Mouse (Mus musculus) right cerebral cortex, postnatal 14 days (tissue): Measurements from ENCODE around the gene Brd1.
"Not testable (repeated sequence)": the region's sequence is repeated elsewhere in the genome, so short reads cannot be mapped to it uniquely, and the experiment has no call there.

Experiments used
- DNase-seq: peaks from one replicate; pipeline ENCODE4 v3.0.0; 2022

Brd1 gene

GRCm38 (mm10) chr15:88727204-88727603, 6.8 kb downstream of the Brd1 start:
- no peak for DNase-seq

GRCm38 (mm10) chr15:88725036-88725435, 9.0 kb downstream of the Brd1 start:
- no peak for DNase-seq

- DNase-seq, result no peak
Measured at GRCm38 (mm10) chr15:88724311-88724710, 9.7 kb downstream of the Brd1 start.

- no peak for DNase-seq
Measured at GRCm38 (mm10) chr15:88723205-88723604, 10.8 kb downstream of the Brd1 start.

GRCm38 (mm10) chr15:88717239-88717638, 16.8 kb downstream of the Brd1 start:
- DNase-seq, result no peak

GRCm38 (mm10) chr15:88716350-88716749, 17.7 kb downstream of the Brd1 start:
- peak; percentile 32 for DNase-seq

GRCm38 (mm10) chr15:88714021-88714589, 19.9 kb downstream of the Brd1 start:
- DNase-seq, result no peak

- no peak for DNase-seq
Measured at GRCm38 (mm10) chr15:88712501-88712900, 21.5 kb downstream of the Brd1 start.

- no peak for DNase-seq
Measured at GRCm38 (mm10) chr15:88709878-88710277, 24.2 kb downstream of the Brd1 start.

- no peak for DNase-seq
Measured at GRCm38 (mm10) chr15:88708657-88709511, 25.1 kb downstream of the Brd1 start.

- no peak for DNase-seq
Measured at GRCm38 (mm10) chr15:88708204-88708603, 25.8 kb downstream of the Brd1 start.

GRCm38 (mm10) chr15:88706987-88707386, 27.0 kb downstream of the Brd1 start:
- DNase-seq, result not testable (repeated sequence)

GRCm38 (mm10) chr15:88706320-88706719, 27.7 kb downstream of the Brd1 start:
- DNase-seq, result no peak

GRCm38 (mm10) chr15:88704284-88704683, 29.7 kb downstream of the Brd1 start:
- no peak for DNase-seq

GRCm38 (mm10) chr15:88702501-88702900, 31.5 kb downstream of the Brd1 start:
- no peak for DNase-seq

GRCm38 (mm10) chr15:88700759-88701158, 33.3 kb downstream of the Brd1 start:
- no peak for DNase-seq

GRCm38 (mm10) chr15:88699508-88699907, 34.5 kb downstream of the Brd1 start:
- DNase-seq, result no peak

GRCm38 (mm10) chr15:88697586-88697985, 36.4 kb downstream of the Brd1 start:
- no peak for DNase-seq

- DNase-seq, result no peak
Measured at GRCm38 (mm10) chr15:88696055-88696454, 38.0 kb downstream of the Brd1 start.

GRCm38 (mm10) chr15:88694033-88694432, 40.0 kb downstream of the Brd1 start:
- DNase-seq, result no peak

- no peak for DNase-seq
Measured at GRCm38 (mm10) chr15:88692720-88693119, 41.3 kb downstream of the Brd1 start.

- no peak for DNase-seq
Measured at GRCm38 (mm10) chr15:88691129-88691528, 42.9 kb downstream of the Brd1 start.

- DNase-seq, result no peak
Measured at GRCm38 (mm10) chr15:88688120-88688519, 45.9 kb downstream of the Brd1 start.

- no peak for DNase-seq
Measured at GRCm38 (mm10) chr15:88686725-88687124, 47.3 kb downstream of the Brd1 start.

GRCm38 (mm10) chr15:88684039-88684438, 50.0 kb downstream of the Brd1 start:
- DNase-seq, result no peak
